Mouse (Mus musculus): Measurements from ENCODE around the gene Ngf.

Ngf gene

DNA sequence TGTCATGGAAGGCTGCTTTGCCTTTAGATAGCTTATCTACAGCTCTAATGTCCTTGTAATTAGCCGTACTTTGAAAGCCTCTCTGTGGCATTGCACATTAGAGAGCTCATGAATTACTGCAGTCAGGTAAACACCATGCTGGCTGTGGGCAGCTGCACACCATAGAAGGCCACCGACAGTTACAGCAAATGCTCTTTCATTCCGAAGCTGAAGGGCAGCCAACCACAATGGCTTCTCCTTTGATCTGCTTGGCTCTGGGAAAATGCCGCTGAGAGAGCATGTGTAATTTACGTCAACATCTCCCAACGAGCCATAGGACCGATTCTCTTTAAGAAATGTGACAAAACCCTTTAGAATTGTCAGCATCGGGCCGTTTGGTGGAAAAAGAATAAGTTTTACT, 38.7 kb downstream of the Ngf start:
- DNase-seq: no peak

- no peak for DNase-seq
Measured at GRCm38 (mm10) chr3:102509601-102510000, 39.9 kb downstream of the Ngf start.

GRCm38 (mm10) chr3:102516937-102517336, 47.2 kb downstream of the Ngf start:
- no peak for DNase-seq

GRCm38 (mm10) chr3:102521061-102521460, 51.3 kb downstream of the Ngf start:
- no peak for DNase-seq

DNA sequence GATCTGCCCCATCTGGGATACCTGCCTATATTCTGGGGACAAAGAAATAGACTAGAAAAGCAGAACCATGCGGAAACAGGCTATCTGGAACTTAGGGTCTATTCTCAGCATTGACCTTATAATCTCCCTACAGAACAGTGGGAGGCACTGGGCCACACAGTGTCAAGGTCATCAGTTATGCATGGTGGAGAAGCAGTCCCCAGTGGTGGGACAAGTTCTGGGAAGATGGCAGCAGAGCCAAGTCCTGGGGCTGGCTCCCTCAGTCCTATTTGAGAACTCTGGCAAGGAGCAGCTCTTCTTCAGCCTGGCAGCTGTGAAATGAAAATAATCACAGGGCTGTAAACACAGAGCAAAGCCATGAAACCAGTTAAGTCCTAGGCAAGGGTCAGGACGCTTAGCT, 54.0 kb downstream of the Ngf start:
- DNase-seq: no peak

GRCm38 (mm10) chr3:102524951-102525350, 55.2 kb downstream of the Ngf start:
- DNase-seq: no peak

DNA sequence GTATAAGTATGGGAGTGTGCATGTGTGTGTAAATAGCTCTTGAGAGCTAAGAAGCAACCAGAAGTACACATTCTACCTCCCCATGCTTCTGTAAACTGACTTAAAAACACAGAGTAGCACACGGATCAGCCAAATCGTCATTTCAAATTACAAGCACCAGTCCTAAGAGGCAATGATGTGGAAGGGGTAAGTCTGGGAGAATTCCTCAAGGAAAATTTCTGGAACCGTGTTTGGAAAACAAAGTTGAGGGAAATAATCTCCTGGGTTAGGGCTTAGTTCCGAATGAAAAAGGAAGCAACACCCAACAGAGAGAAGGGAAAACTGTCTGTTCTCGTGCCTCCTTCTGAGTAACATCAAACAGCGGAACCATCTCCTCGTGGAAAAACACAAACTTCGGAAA, 56.1 kb downstream of the Ngf start:
- DNase-seq: no peak

- DNase-seq: no peak
Measured at GRCm38 (mm10) chr3:102526481-102526880, 56.8 kb downstream of the Ngf start.

GRCm38 (mm10) chr3:102534744-102535143, 65.0 kb downstream of the Ngf start:
- DNase-seq: no peak

GRCm38 (mm10) chr3:102543646-102544045, 73.9 kb downstream of the Ngf start:
- DNase-seq: no peak

DNA sequence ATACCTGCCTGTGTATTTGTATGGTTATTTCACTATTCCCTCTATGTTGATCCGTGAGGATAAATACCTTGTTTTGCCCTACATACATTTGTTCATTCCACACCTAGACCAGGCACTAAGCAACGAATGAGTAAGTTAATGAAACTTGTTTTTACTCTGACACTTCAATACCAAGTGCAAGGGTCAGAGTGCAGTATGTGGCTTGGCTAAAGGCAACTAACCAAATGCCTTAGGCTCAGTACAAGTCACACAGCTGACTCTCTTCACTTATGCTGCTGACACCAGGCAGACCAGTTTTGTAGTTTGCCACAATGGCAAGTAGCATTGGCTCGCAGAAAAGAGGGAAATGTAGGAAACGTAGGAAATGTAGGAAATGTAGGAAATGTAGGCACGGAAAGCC, 77.8 kb downstream of the Ngf start:
- DNase-seq: no peak

DNA sequence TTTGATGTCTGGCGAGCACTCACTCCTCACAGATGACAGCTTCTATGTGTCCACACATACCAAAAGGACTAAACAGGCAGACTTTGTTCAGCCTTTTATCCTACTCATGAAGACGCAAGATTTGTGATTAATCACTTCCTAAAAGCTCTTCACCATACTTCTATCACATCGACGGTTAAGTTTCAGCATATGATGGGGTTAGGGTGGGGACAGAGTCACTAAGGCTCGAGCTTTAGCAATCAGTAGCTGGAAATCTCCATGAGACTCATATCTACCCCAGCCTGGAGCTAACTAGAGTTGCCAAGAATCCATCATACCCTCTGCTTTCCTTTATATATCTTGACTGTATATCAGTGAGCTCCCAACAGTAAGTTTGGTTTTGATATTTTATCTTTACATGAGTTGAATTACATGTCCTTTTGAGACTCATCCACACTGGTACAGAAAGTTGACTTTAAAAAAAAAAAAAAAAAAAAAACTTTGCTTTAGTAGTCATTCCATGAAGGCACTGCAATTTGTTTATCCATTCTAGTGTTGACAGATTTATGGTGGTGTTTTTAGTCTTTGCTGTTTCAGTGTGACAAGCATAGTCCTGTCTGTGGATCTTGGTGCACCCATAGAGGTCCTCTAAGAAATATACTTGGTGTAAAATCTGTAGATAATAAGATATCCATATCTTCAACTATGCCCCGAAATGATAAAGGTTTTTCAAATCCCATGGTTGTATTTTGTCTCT, 84.4 kb downstream of the Ngf start:
- DNase-seq: no peak

- DNase-seq: no peak
Measured at GRCm38 (mm10) chr3:102556108-102556507, 86.4 kb downstream of the Ngf start.

GRCm38 (mm10) chr3:102556645-102557044, 86.9 kb downstream of the Ngf start:
- DNase-seq: no peak

All from thymus, postnatal 14 days (tissue).